Mouse (Mus musculus): Measurements from ENCODE around the gene Mrpl34.

Mrpl34 gene

GRCm38 (mm10) chr8:71495811-71496210 is 31.1 kb downstream of the Mrpl34 start:
- ATAC-seq (ENCODE audit: low TSS enrichment), result no peak

GRCm38 (mm10) chr8:71496481-71496880 is 31.7 kb downstream of the Mrpl34 start:
- ATAC-seq (ENCODE audit: low TSS enrichment), result 0 out of 2 replicates have a peak, but pooled peaks have one; percentile 10

GRCm38 (mm10) chr8:71497077-71497645 is 32.4 kb downstream of the Mrpl34 start:
- no peak for ATAC-seq (ENCODE audit: low TSS enrichment)

- ATAC-seq (ENCODE audit: low TSS enrichment), result 0 out of 2 replicates have a peak, but pooled peaks have one; percentile 19
These were observed 33.2 kb downstream of the Mrpl34 start for GRCm38 (mm10) chr8:71497881-71498501.

GRCm38 (mm10) chr8:71498816-71499690 is 34.3 kb downstream of the Mrpl34 start:
- ATAC-seq (ENCODE audit: low TSS enrichment), result no peak

GRCm38 (mm10) chr8:71504349-71504748 is 39.6 kb downstream of the Mrpl34 start:
- ATAC-seq (ENCODE audit: low TSS enrichment), result no peak

- no peak for ATAC-seq (ENCODE audit: low TSS enrichment)
These were observed 40.6 kb downstream of the Mrpl34 start for GRCm38 (mm10) chr8:71505326-71505725.

GRCm38 (mm10) chr8:71505979-71506378 is 41.2 kb downstream of the Mrpl34 start:
- no peak for ATAC-seq (ENCODE audit: low TSS enrichment)

GRCm38 (mm10) chr8:71507589-71508104 is 42.9 kb downstream of the Mrpl34 start:
- peak; percentile 94 for ATAC-seq (ENCODE audit: low TSS enrichment)

GRCm38 (mm10) chr8:71509316-71509715 is 44.6 kb downstream of the Mrpl34 start:
- ATAC-seq (ENCODE audit: low TSS enrichment), result no peak

- ATAC-seq (ENCODE audit: low TSS enrichment), result no peak
These were observed 46.9 kb downstream of the Mrpl34 start, which contains the start of gene Plvap for GRCm38 (mm10) chr8:71511644-71512043. Gene Plvap (minus strand): TSS chr8:71511752.

GRCm38 (mm10) chr8:71513018-71513754 is 48.4 kb downstream of the Mrpl34 start:
- ATAC-seq (ENCODE audit: low TSS enrichment), result no peak

GRCm38 (mm10) chr8:71515043-71515442 is 50.3 kb downstream of the Mrpl34 start:
- ATAC-seq (ENCODE audit: low TSS enrichment), result no peak
